Mouse (Mus musculus): ENCODE data around the gene Lrrtm4.

DNA sequence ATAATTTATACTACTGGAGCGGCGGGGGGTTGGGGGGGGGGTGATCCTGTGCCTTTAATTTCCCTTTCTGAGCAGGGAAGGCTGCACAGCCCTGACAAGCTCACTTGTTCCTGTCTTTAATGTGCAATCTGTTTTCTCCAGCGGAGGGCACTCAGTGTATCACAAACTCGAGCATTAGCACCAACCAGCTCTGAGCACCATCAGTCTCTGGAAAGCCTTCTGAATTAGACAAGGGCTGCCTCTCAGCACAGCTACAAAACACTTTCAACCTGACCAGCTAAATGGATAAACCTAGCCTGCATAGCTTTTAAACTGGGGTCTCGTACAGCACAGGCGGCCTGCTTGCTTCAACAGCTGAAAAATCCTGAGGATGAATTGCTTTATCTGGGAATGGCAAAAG is at the start of gene Lrrtm4:
- TF ChIP-seq CTCF (IDR thresholded peaks at IDR 0.05; ENCODE audit: extremely low read depth, insufficient read depth, low read length) (peak; percentile 45), POLR2A (IDR thresholded peaks at IDR 0.05; ENCODE audit: extremely low read depth, insufficient read depth, low read length) (peak; percentile 75)
